Mouse (Mus musculus) lung, embryonic 16.5 days (tissue): Measurements from ENCODE around the gene Sde2. TPM values are rescaled to one million over a fixed set of nuclear protein-coding genes. Genes with fewer than 3 reads are reported as not detected.
"Not testable (repeated sequence)": the region's sequence is repeated elsewhere in the genome, so short reads cannot be mapped to it uniquely, and the experiment has no call there.

ENCODE experiments used
- ATAC-seq: fragments of 200-750 bp; cut with Nextera tagmentation; 2 replicates; pipeline ENCODE4 v1.8.0; 2017; ENCODE audit warnings: low read depth, mild to moderate bottlenecking, moderate library complexity
- H3K27ac ChIP-seq: fragments of 300-500 bp; sonication (generic); 2 replicates; pipeline ENCODE4 v1.5.1; 2014; ENCODE audit warnings: mild to moderate bottlenecking, control low read depth, low read length
- H3K27me3 ChIP-seq: fragments of 300-500 bp; sonication (generic); 2 replicates; pipeline ENCODE4 v1.6.1; 2014; ENCODE audit warnings: low read depth, low read length, mixed read lengths; ENCODE audit not compliant: control insufficient read depth, insufficient read depth
- H3K36me3 ChIP-seq: fragments of 300-500 bp; sonication (generic); 2 replicates; pipeline ENCODE4 v1.6.1; 2014; ENCODE audit warnings: low read length; ENCODE audit not compliant: control insufficient read depth, insufficient read depth
- H3K4me1 ChIP-seq: fragments of 300-500 bp; sonication (generic); replicated peaks from 2 replicates; pipeline ENCODE4 v1.6.1; 2014; ENCODE audit warnings: low read length, mixed read lengths; ENCODE audit not compliant: control insufficient read depth, insufficient read depth
- H3K4me2 ChIP-seq: fragments of 300-500 bp; sonication (generic); 2 replicates; pipeline ENCODE4 v1.6.1; 2014; ENCODE audit warnings: low read depth, low read length, control low read depth
- H3K4me3 ChIP-seq: fragments of 300-500 bp; sonication (generic); 2 replicates; pipeline ENCODE4 v1.5.1; 2014; ENCODE audit warnings: mild to moderate bottlenecking, low read length, control low read depth
- H3K9ac ChIP-seq: fragments of 300-500 bp; sonication (generic); 2 replicates; pipeline ENCODE4 v1.6.1; 2014; ENCODE audit warnings: low read length, control low read depth
- H3K9me3 ChIP-seq: fragments of 300-500 bp; sonication (generic); 2 replicates; pipeline ENCODE4 v1.6.1; 2016; ENCODE audit warnings: low read length; ENCODE audit not compliant: control insufficient read depth
- WGBS: fragments of 180-500 bp; shearing (Covaris S2); extraction: QIAGEN DNeasy Blood & Tissue Kit; methylation state at CpG from one replicate; pipeline ENCODE4 v1.1.7; 2014; 5-methylcytosine and 5-hydroxymethylcytosine counted together
- polyA plus RNA-seq: library from polyadenylated mRNA; unstranded; fragments of >200 nt; fragmentation: Nextera tagmentation; extraction: Ambion mirVana; gene quantifications from 2 replicates; pipeline ENCODE4 v1.2.1, GENCODE M21; 2015

Sde2 gene
- polyA plus RNA-seq, 1 experiment from 2014 or later: 38.3 TPM

- Histone ChIP-seq H3K27me3 (no peaks in the 10 kb centered on the region), H3K4me3 (no peak overlapping the region), H3K36me3 (no peaks in the 10 kb centered on the region), H3K27ac (no peak overlapping the region), H3K9ac (no peak overlapping the region), H3K4me2 (no peak overlapping the region), H3K4me1 (peaks cover 2% of the 10 kb centered on the region; the same call in 1 of the 2 replicates), H3K9me3 (no peaks in the 10 kb centered on the region)
- ATAC-seq: no peak
- 77% methylated on average over 11 of the region's 11 CpGs for WGBS
These were observed 20.8 kb upstream of the Sde2 start for GRCm38 (mm10) chr1:180830175-180830574.

GRCm38 (mm10) chr1:180830588-180831346, 20.2 kb upstream of the Sde2 start:
- no peak overlapping the region for H3K4me3 ChIP-seq
- no peak overlapping the region for H3K4me2 ChIP-seq
- no peak overlapping the region for H3K27ac ChIP-seq
- H3K4me1 ChIP-seq: peaks cover 2% of the 10 kb centered on the region; the same call in 1 of the 2 replicates
- H3K36me3 ChIP-seq: no peaks in the 10 kb centered on the region
- no peaks in the 10 kb centered on the region for H3K9me3 ChIP-seq
- WGBS: 26% methylated on average over 14 of the region's 14 CpGs
- H3K27me3 ChIP-seq: no peaks in the 10 kb centered on the region
- peak; percentile 28; the same call in 1 of the 2 replicates for ATAC-seq
- H3K9ac ChIP-seq: no peak overlapping the region

GRCm38 (mm10) chr1:180835273-180836015, 15.5 kb upstream of the Sde2 start:
- Histone ChIP-seq H3K27me3 (no peaks in the 10 kb centered on the region), H3K9me3 (no peaks in the 10 kb centered on the region), H3K4me2 (no peak overlapping the region), H3K36me3 (no peaks in the 10 kb centered on the region), H3K4me1 (no peaks in the 10 kb centered on the region), H3K4me3 (no peak overlapping the region), H3K9ac (no peak overlapping the region), H3K27ac (no peak overlapping the region)
- no peak for ATAC-seq
- 80% methylated on average over 10 of the region's 10 CpGs for WGBS

GRCm38 (mm10) chr1:180836467-180836866, 14.5 kb upstream of the Sde2 start:
- not testable (repeated sequence) for H3K4me1 ChIP-seq, H3K36me3 ChIP-seq, H3K4me2 ChIP-seq, H3K4me3 ChIP-seq, H3K27me3 ChIP-seq, H3K9me3 ChIP-seq, H3K9ac ChIP-seq, H3K27ac ChIP-seq, ATAC-seq
- 85% methylated on average over 8 of the region's 8 CpGs for WGBS

- H3K4me1 ChIP-seq: no peaks in the 10 kb centered on the region
- no peak overlapping the region for H3K9ac ChIP-seq
- H3K27me3 ChIP-seq: no peaks in the 10 kb centered on the region
- no peak overlapping the region for H3K27ac ChIP-seq
- H3K4me2 ChIP-seq: no peak overlapping the region
- H3K9me3 ChIP-seq: no peaks in the 10 kb centered on the region
- no peak for ATAC-seq
- H3K36me3 ChIP-seq: no peaks in the 10 kb centered on the region
- WGBS: 62% methylated on average over 5 of the region's 5 CpGs
- no peak overlapping the region for H3K4me3 ChIP-seq
These were observed 13.7 kb upstream of the Sde2 start for GRCm38 (mm10) chr1:180837186-180837585.

GRCm38 (mm10) chr1:180838014-180838413, 12.9 kb upstream of the Sde2 start:
- ATAC-seq: no peak
- H3K27me3 ChIP-seq: no peaks in the 10 kb centered on the region
- H3K4me1 ChIP-seq: no peaks in the 10 kb centered on the region
- no peak overlapping the region for H3K4me2 ChIP-seq
- H3K27ac ChIP-seq: no peak overlapping the region
- H3K9me3 ChIP-seq: no peaks in the 10 kb centered on the region
- WGBS: 23% methylated on average over 6 of the region's 6 CpGs
- H3K4me3 ChIP-seq: no peak overlapping the region
- H3K36me3 ChIP-seq: no peaks in the 10 kb centered on the region
- H3K9ac ChIP-seq: no peak overlapping the region

- Histone ChIP-seq H3K4me1 (no peaks in the 10 kb centered on the region), H3K9me3 (no peaks in the 10 kb centered on the region), H3K9ac (no peak overlapping the region), H3K27ac (no peak overlapping the region), H3K4me2 (no peak overlapping the region), H3K36me3 (no peaks in the 10 kb centered on the region), H3K27me3 (no peaks in the 10 kb centered on the region), H3K4me3 (no peak overlapping the region)
- ATAC-seq: no peak
- WGBS: 66% methylated on average over 8 of the region's 8 CpGs
These were observed 11.6 kb upstream of the Sde2 start for GRCm38 (mm10) chr1:180839201-180839910.

- no peak for ATAC-seq
- Histone ChIP-seq H3K9me3 (no peaks in the 10 kb centered on the region), H3K4me1 (no peaks in the 10 kb centered on the region), H3K27me3 (no peaks in the 10 kb centered on the region), H3K27ac (no peak overlapping the region), H3K9ac (no peak overlapping the region), H3K4me3 (no peak overlapping the region), H3K4me2 (no peak overlapping the region), H3K36me3 (no peaks in the 10 kb centered on the region)
- 74% methylated on average over 8 of the region's 8 CpGs for WGBS
These were observed 9.2 kb upstream of the Sde2 start for GRCm38 (mm10) chr1:180841561-180842300.
